Mouse (Mus musculus) thymus, postnatal 14 days (tissue): ENCODE measurements around the gene Ap5z1.

ENCODE experiments used
- DNase-seq: peaks from one replicate; pipeline ENCODE4 v3.0.0; 2021

Ap5z1 gene

DNA sequence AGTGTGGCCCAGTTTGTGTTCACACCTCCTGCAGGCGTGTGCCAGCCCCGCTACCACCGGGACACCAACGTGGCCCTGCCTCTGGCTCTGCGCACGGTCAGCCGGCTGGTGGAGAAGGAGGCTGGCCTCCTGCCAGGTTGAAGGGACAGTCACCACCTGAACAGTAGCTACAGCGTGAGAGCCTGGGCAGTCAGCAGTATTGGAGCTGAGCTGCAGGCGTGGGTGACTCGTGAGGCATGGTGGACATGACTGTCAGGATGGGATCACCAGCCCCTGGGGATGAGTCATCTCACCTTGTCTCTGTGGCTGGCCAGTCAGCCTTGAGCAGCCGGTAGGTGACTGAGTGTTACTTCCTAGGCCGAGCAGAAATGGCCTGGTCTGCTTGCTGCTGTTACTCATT lies 13.6 kb downstream of the Ap5z1 start:
- DNase-seq, result no peak

DNA sequence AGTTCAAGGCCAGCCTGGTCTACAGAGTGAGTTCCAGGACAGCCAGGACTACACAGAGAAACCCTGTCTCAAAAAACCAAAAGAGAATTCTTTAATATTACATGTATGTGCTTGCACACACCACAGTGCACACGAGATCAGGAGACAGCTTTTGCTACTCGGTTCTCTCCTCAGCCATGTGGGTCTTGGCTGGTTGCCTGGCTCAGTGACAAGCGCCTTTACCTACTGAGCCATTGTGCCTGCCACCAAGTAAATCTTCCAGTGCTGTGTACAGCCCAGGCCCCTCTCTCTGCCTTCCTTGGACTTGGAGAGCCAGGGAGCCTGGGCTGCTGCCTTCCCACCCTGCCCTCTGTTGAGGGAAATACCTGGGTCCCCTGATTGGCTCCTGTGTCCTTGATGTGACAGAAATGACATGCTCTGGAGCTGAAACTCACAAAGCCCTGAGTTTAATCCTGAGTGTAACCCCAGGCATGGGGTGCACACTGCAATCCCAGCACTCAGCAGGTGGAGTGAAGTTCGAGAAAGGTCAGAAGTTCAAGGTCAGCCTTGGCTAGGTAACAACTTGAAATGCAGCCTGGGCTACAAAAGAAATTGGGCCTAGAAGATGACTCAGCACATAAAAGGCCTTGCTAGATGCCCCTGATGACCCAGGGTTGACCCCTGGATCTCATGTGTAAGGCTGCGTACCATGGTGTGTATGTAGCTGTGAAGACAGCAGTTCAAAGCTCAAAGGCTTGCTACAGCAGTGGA lies 14.3 kb downstream of the Ap5z1 start:
- no peak for DNase-seq

GRCm38 (mm10) chr5:142478829-142479435 lies 15.2 kb downstream of the Ap5z1 start:
- DNase-seq, result peak; percentile 75

DNA sequence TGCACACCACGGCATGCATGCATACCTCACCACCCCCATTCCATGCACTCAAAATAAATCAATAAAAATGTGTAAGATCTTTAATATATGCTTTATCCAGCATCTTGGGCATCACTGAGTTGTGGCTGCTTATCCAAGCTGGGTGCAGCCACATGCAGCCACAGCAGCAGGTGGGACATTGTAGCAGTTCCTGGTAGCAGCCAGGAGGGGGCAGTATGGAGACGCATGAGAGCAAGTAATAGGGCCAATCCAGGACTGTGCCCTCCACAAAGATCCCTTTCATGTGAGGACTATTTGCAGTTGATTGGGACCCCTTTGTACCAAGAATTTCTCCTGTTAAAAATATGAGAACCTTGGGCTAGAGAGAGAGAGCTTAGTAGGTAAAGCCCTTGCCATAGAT lies 18.8 kb downstream of the Ap5z1 start:
- DNase-seq, result peak; percentile 43

DNA sequence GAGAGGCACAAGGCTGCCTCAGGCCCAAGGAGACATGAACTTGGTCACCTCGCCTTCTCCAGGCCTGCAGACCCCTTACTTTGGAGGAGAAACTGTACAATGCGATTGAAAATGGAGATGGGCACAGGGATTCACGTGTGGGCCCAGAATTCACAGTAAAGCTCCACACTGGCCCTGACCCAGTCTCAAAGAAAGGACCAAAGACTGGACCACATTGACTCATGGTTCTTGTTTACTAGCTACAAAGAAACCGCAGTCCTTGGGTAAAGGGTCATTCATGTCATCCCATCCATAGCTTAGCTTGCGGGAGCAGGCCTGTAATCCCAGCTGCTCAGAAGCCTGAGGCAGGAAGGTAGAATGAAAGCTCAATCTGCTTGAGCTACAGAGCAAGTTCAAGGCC lies 19.8 kb downstream of the Ap5z1 start:
- DNase-seq, result no peak

GRCm38 (mm10) chr5:142486654-142487053 lies 22.9 kb downstream of the Ap5z1 start:
- no peak for DNase-seq

DNA sequence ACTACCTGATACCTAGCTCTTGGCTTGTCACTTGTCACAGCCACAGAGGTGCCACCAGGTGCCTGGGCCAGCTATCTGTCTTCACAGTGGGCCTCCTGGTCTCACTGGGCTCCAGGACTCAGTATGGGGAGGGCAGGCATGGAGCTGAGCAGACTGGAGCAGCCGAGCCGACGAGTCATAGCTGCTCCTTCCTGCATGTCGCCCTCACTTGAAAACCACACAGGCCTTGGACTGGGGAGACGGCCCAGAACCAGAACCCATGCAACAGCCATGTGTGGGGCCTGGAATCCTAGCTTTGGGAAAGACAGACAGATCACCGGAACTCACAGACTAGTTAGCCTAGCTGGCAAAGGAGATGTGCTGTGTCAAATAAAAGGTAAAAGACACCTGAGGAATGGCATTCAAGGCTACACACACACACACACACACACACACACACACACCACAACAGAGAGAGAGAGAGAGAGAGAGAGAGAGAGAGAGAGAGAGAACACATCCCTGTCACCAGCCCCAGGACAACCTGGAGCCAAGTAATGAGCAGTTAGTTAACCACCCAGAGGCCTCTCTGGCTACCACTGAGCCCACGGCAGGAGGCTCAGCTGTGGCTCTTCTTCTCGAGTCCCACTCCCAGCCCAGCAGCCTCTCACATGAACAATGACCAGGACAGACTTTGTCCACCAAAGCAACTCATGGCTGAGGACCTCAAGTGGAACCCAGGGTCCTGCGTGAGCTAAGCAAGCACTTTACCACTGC lies 26.4 kb downstream of the Ap5z1 start:
- no peak for DNase-seq

DNA sequence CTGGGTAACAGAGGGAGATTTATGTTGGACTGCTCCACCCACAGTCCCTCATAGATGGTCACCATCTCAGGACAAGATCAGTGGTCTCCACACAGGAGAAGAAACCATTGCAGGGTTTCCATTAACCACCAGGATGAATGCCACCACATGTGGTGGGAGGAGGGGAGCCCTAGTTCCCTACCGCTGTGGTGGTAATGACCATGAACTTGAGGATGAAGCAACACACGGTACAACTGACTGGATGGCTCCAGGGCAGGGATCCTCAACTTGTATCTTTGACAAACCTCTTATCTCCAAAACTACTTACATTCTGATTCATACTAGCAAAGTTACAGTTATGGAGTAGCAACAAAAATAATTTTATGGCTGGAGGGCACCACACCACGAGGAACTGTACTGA lies 29.6 kb downstream of the Ap5z1 start:
- no peak for DNase-seq

- DNase-seq, result no peak
These were observed 31.8 kb downstream of the Ap5z1 start for GRCm38 (mm10) chr5:142495321-142496096.

- peak; percentile 33 for DNase-seq
These were observed 35.2 kb downstream of the Ap5z1 start for GRCm38 (mm10) chr5:142498964-142499363.

GRCm38 (mm10) chr5:142500918-142501317 lies 37.2 kb downstream of the Ap5z1 start:
- DNase-seq, result peak; percentile 22

DNA sequence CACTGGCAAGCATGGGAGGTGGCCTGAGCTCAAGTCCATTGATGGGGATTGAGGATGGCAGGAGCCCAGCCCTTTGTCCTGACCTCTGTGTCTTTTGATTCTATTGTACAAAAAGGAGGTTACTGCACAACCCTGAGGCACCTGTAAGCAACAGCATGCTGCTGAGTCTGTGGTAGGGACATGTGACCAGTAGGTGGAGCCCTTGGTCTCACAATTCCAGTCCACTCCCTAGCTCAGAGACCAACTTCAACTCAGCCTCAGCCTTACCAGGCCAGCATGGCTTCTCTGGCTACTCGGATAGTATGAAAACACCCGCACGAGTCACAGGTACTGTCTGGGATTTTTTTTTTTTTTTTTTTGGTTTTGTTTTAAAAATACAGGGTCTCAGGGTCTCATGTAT lies 38.7 kb downstream of the Ap5z1 start:
- peak; percentile 63 for DNase-seq

- DNase-seq, result no peak
These were observed 40.4 kb downstream of the Ap5z1 start for GRCm38 (mm10) chr5:142504175-142504574.

DNA sequence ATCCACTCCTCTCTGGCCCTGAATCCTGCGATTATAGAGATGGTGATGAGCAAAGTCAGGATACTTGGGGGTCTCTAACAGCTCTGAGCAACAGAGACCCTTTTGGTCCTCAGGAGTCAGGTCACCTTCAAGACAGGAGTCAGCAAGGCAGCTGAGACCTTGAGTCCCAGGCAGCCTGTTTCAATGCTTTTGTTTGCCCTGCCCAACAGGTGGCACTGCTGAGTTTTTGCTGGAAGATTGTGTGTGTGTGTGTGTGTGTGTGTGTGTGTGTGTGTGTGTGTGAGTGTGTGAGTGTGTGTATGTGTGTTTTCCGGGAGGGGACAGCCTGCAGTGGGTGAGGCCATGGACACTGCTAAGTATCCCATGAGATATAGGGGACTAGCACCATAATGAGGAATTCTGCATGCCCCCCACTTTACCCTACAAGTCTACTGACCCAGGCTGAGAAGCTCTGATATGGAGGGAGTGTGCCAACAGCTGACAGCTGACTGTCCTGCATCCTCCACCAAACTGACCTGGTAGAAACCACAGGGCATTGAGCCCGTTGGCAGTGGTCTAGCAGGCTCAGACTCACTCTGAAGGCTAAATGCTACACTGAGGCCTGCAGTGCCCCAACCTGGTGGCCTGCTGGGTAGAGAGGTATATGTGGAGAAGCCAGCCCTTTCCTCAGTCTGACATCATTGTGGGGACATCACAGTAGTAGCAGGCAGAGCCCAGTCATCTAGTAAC lies 42.1 kb downstream of the Ap5z1 start:
- no peak for DNase-seq

- no peak for DNase-seq
These were observed 45.7 kb downstream of the Ap5z1 start for GRCm38 (mm10) chr5:142509141-142510060.

GRCm38 (mm10) chr5:142510061-142510414 lies 46.3 kb downstream of the Ap5z1 start:
- DNase-seq, result no peak

- DNase-seq, result no peak
These were observed 48.4 kb downstream of the Ap5z1 start for GRCm38 (mm10) chr5:142512112-142512511.

- no peak for DNase-seq
These were observed 55.2 kb downstream of the Ap5z1 start for GRCm38 (mm10) chr5:142518973-142519372.

- no peak for DNase-seq
These were observed 56.6 kb downstream of the Ap5z1 start for GRCm38 (mm10) chr5:142520360-142520759.

GRCm38 (mm10) chr5:142521195-142521866 lies 57.6 kb downstream of the Ap5z1 start:
- no peak for DNase-seq
